In the genomic region with DNA sequence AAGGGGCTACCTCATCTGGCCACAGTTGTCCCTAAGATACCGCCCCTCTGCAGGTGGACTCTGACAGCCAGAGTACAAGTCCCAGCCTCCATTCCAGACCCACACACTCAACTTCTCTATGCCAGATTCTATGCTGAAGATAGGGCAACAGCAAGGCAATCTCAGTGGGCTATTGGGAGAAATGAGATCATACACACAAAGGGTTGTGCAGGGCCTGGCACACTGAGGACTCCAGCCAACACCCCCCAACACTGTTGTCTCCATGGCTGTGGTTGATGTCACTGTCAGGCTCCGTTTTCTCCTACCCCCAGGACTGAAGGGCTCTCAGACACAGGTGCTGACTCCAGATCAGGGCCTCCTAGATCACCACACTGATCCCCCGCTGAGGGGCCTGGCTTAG, we compare ENCODE assay signal across 8 mouse cellular contexts. TPM values are rescaled to one million over a fixed set of nuclear protein-coding genes. Genes with fewer than 3 reads are reported as not detected.
DNase-seq lines count a peak whose midpoint lies in the region; ATAC-seq and TF ChIP-seq lines count a peak whose summit lies in the region.

No protein-coding gene starts in this region.

- H3K9me3 ChIP-seq in heart, postnatal 0 days (replicated peaks; ENCODE audit: control insufficient read depth, low read length), result no peaks in the 10 kb centered on the region
- H3K9me3 ChIP-seq in hindbrain, embryonic 11.5 days (ENCODE audit: control insufficient read depth, low read length), result no peaks in the 10 kb centered on the region
- no peaks in the 10 kb centered on the region for H3K9me3 ChIP-seq in midbrain, embryonic 12.5 days

- TF ChIP-seq EP300 in heart, postnatal 0 days (IDR thresholded peaks at IDR 0.05; ENCODE audit: low read depth), result no peak

- no peak for DNase-seq in heart, postnatal 0 days (ENCODE audit: low spot score)
- no peak for DNase-seq in heart, postnatal 10 days
- DNase-seq in MN1 (ENCODE audit: low spot score), result peak; percentile 66
- DNase-seq in hindbrain, embryonic 11.5 days (ENCODE audit: low spot score), result no peak
- no peak for DNase-seq in embryo, embryonic 9.5 days (ENCODE audit: extremely low spot score)
- DNase-seq in kidney, adult 9 months, result no peak

- WGBS in heart, postnatal 0 days, result 28% methylated on average over 3 of the region's 3 CpGs
- 43% methylated on average over 3 of the region's 3 CpGs for WGBS in hindbrain, embryonic 11.5 days
- 27% methylated on average over 3 of the region's 3 CpGs for WGBS in midbrain, embryonic 12.5 days

- intact Hi-C loops in heart, postnatal 10 days (cut with DNase I), result loop anchor here (10.0 kb wide), 1 partner anchor 499 kb away; a partner anchor contains a TSS

- H3K4me3 ChIP-seq in heart, postnatal 0 days (ENCODE audit: low read depth, low read length), result peak overlapping the region; percentile 72
- peak overlapping the region; percentile 99 for H3K4me3 ChIP-seq in hindbrain, embryonic 11.5 days (ENCODE audit: low read depth, low read length)
- peak overlapping the region; percentile 83 for H3K4me3 ChIP-seq in midbrain, embryonic 12.5 days

- peak overlapping the region; percentile 81 for H3K9ac ChIP-seq in heart, postnatal 0 days (replicated peaks; ENCODE audit: low read depth, low read length)
- peak overlapping the region; percentile 85 for H3K9ac ChIP-seq in hindbrain, embryonic 11.5 days (ENCODE audit: low read depth, low read length)
- H3K9ac ChIP-seq in midbrain, embryonic 12.5 days (replicated peaks), result peak overlapping the region; percentile 85

- ATAC-seq in heart, postnatal 0 days (ENCODE audit: insufficient read depth, low read depth), result no peak
- ATAC-seq in hindbrain, embryonic 11.5 days (ENCODE audit: low FRiP score), result peak; percentile 15; the same call in 1 of the 2 replicates
- ATAC-seq in midbrain, embryonic 12.5 days (ENCODE audit: low FRiP score, low read depth), result no peak
- no peak for ATAC-seq in monocyte, adult 5-6 weeks (replicated peaks; ENCODE audit: insufficient number of reproducible peaks, low FRiP score, low TSS enrichment, poor library complexity, severe bottlenecking)

- H3K4me2 ChIP-seq in heart, postnatal 0 days (ENCODE audit: low read depth, low read length), result peak overlapping the region; percentile 93
- H3K4me2 ChIP-seq in hindbrain, embryonic 11.5 days (replicated peaks; ENCODE audit: low read depth, low read length), result peak overlapping the region; percentile 73
- peak overlapping the region; percentile 96 for H3K4me2 ChIP-seq in midbrain, embryonic 12.5 days (replicated peaks)

- H3K27me3 ChIP-seq in heart, postnatal 0 days (ENCODE audit: control insufficient read depth, insufficient read depth, low read length), result no peaks in the 10 kb centered on the region
- no peaks in the 10 kb centered on the region for H3K27me3 ChIP-seq in hindbrain, embryonic 11.5 days (ENCODE audit: control insufficient read depth, insufficient read depth, low read length)
- H3K27me3 ChIP-seq in midbrain, embryonic 12.5 days, result no peaks in the 10 kb centered on the region

- H3K27ac ChIP-seq in heart, postnatal 0 days (ENCODE audit: low read depth), result no peak overlapping the region
- no peak overlapping the region for H3K27ac ChIP-seq in hindbrain, embryonic 11.5 days (ENCODE audit: low read depth, low read length)
- H3K27ac ChIP-seq in midbrain, embryonic 12.5 days (replicated peaks), result no peak overlapping the region

- TF ChIP-seq CTCF in heart, postnatal 0 days (IDR thresholded peaks at IDR 0.05; ENCODE audit: low read depth), result no peak

- H3K36me3 ChIP-seq in heart, postnatal 0 days (replicated peaks; ENCODE audit: control insufficient read depth, insufficient read depth, low read length), result no peaks in the 10 kb centered on the region
- no peaks in the 10 kb centered on the region for H3K36me3 ChIP-seq in hindbrain, embryonic 11.5 days (ENCODE audit: control insufficient read depth, insufficient read depth, low read length)
- H3K36me3 ChIP-seq in midbrain, embryonic 12.5 days, result no peaks in the 10 kb centered on the region

- peaks cover 21% of the 10 kb centered on the region for H3K4me1 ChIP-seq in heart, postnatal 0 days (ENCODE audit: control insufficient read depth, insufficient read depth)
- H3K4me1 ChIP-seq in hindbrain, embryonic 11.5 days (replicated peaks; ENCODE audit: control insufficient read depth, insufficient read depth, low read length), result no peaks in the 10 kb centered on the region; the same call in 1 of the 2 replicates
- H3K4me1 ChIP-seq in midbrain, embryonic 12.5 days, result peaks cover 36% of the 10 kb centered on the region

RNA-seq across cellular contexts. Expression of a gene that starts 1.0 kb away (rescaled TPM):
- total RNA-seq in heart, postnatal 0 days (2014; rRNA removed; ENCODE audit: low replicate concordance), result 113 and 147 TPM in 2 replicates
- polyA plus RNA-seq in heart, postnatal 0 days (2015; fragmentation: Nextera tagmentation; extraction: Ambion mirVana), result 17.7 and 25.6 TPM in 2 replicates
- total RNA-seq in heart, postnatal 10 days (2021), result 10 to 100 TPM; 71.2 to 77.1 TPM
- 57.4 and 66.4 TPM in 2 replicates for polyA plus RNA-seq in hindbrain, embryonic 11.5 days (2014; fragmentation: Nextera tagmentation; extraction: Ambion mirVana)
- 91.7 and 94.0 TPM in 2 replicates for polyA plus RNA-seq in midbrain, embryonic 12.5 days (2016; fragmentation: Nextera tagmentation; extraction: Ambion mirVana)
- 86.3 to 141 TPM (median 130 TPM) in 3 replicates for total RNA-seq in monocyte, adult 5-6 weeks (2017)

RNA-seq across cellular contexts. Expression of a gene that starts 8.4 kb away (rescaled TPM):
- total RNA-seq in heart, postnatal 0 days (2014; rRNA removed; ENCODE audit: low replicate concordance), result not detected in 2 replicates
- not detected in 2 replicates for polyA plus RNA-seq in heart, postnatal 0 days (2015; fragmentation: Nextera tagmentation; extraction: Ambion mirVana)
- not detected for total RNA-seq in heart, postnatal 10 days (2021)
- polyA plus RNA-seq in hindbrain, embryonic 11.5 days (2014; fragmentation: Nextera tagmentation; extraction: Ambion mirVana), result 0.12 TPM in 1 of 2 replicates, not detected in the other
- polyA plus RNA-seq in midbrain, embryonic 12.5 days (2016; fragmentation: Nextera tagmentation; extraction: Ambion mirVana), result not detected in 2 replicates
- total RNA-seq in monocyte, adult 5-6 weeks (2017), result not detected in 3 replicates

RNA-seq across cellular contexts. Expression of a gene that starts 20.1 kb away (rescaled TPM):
- total RNA-seq in heart, postnatal 0 days (2014; rRNA removed; ENCODE audit: low replicate concordance), result not detected in 2 replicates
- polyA plus RNA-seq in heart, postnatal 0 days (2015; fragmentation: Nextera tagmentation; extraction: Ambion mirVana), result not detected in 2 replicates
- total RNA-seq in heart, postnatal 10 days (2021), result not detected
- polyA plus RNA-seq in hindbrain, embryonic 11.5 days (2014; fragmentation: Nextera tagmentation; extraction: Ambion mirVana), result not detected in 2 replicates
- polyA plus RNA-seq in midbrain, embryonic 12.5 days (2016; fragmentation: Nextera tagmentation; extraction: Ambion mirVana), result not detected in 2 replicates
- not detected in 3 replicates for total RNA-seq in monocyte, adult 5-6 weeks (2017)

RNA-seq across cellular contexts. Expression of a gene that starts 41.4 kb away (rescaled TPM):
- 26.9 and 33.5 TPM in 2 replicates for total RNA-seq in heart, postnatal 0 days (2014; rRNA removed; ENCODE audit: low replicate concordance)
- polyA plus RNA-seq in heart, postnatal 0 days (2015; fragmentation: Nextera tagmentation; extraction: Ambion mirVana), result 31.4 and 33.3 TPM in 2 replicates
- 10 to 100 TPM; 44.2 to 48.9 TPM for total RNA-seq in heart, postnatal 10 days (2021)
- polyA plus RNA-seq in hindbrain, embryonic 11.5 days (2014; fragmentation: Nextera tagmentation; extraction: Ambion mirVana), result 25.4 and 26.8 TPM in 2 replicates
- 44.3 and 48.8 TPM in 2 replicates for polyA plus RNA-seq in midbrain, embryonic 12.5 days (2016; fragmentation: Nextera tagmentation; extraction: Ambion mirVana)
- total RNA-seq in monocyte, adult 5-6 weeks (2017), result 9.0 to 27.2 TPM (median 20.9 TPM) in 3 replicates

RNA-seq across cellular contexts. Expression of a gene that starts 41.4 kb away (rescaled TPM):
- 83.8 and 136 TPM in 2 replicates for total RNA-seq in heart, postnatal 0 days (2014; rRNA removed; ENCODE audit: low replicate concordance)
- 59.4 and 64.3 TPM in 2 replicates for polyA plus RNA-seq in heart, postnatal 0 days (2015; fragmentation: Nextera tagmentation; extraction: Ambion mirVana)
- 10 to 100 TPM; 79.2 to 80.9 TPM for total RNA-seq in heart, postnatal 10 days (2021)
- 133 and 140 TPM in 2 replicates for polyA plus RNA-seq in hindbrain, embryonic 11.5 days (2014; fragmentation: Nextera tagmentation; extraction: Ambion mirVana)
- polyA plus RNA-seq in midbrain, embryonic 12.5 days (2016; fragmentation: Nextera tagmentation; extraction: Ambion mirVana), result 164 and 170 TPM in 2 replicates
- 71.4 to 99.9 TPM (median 80.6 TPM) in 3 replicates for total RNA-seq in monocyte, adult 5-6 weeks (2017)
